In genomic region chr13:60686024-60686663, GRCm38 (mm10) we compare ENCODE assay signal across 9 mouse cellular contexts.
DNase-seq lines count a peak whose midpoint lies in the region; ATAC-seq and TF ChIP-seq lines count a peak whose summit lies in the region.
"Had no signal": no experiment of that assay in that cellular context is flagged by ENCODE, and none has a peak within 500 bp of the region (broad histone marks: within the 10 kb centered on the region; RNA-seq: fewer than 3 reads in every experiment).

No protein-coding gene starts in this region.

- H3K27ac ChIP-seq in forebrain, embryonic 10.5 days = 0 out of 2 replicates have a peak overlapping the region, but pooled peaks have one; percentile 8
- H3K27ac ChIP-seq in forebrain, embryonic 16.5 days (ENCODE audit: low read length) = no peak overlapping the region
- peak overlapping the region; percentile 89 for H3K27ac ChIP-seq in layer of hippocampus, adult 2 months
- peak overlapping the region; percentile 80; the same call in 1 of the 2 replicates for H3K27ac ChIP-seq in forebrain, embryonic 15.5 days (replicated peaks)
- H3K27ac ChIP-seq in liver, embryonic 16.5 days (ENCODE audit: low read length) = peak overlapping the region; percentile 71

- 57% methylated on average over 12 of the region's 12 CpGs for WGBS in forebrain, embryonic 10.5 days
- WGBS in forebrain, embryonic 16.5 days = 81% methylated on average over 12 of the region's 12 CpGs
- WGBS in forebrain, embryonic 15.5 days = 78% methylated on average over 12 of the region's 12 CpGs
- WGBS in liver, embryonic 16.5 days (ENCODE audit: insufficient replicate concordance) = 58% methylated on average over 12 of the region's 12 CpGs

- intact Hi-C loops in left cerebral cortex, postnatal 14 days (cut with DNase I) = loop anchor here (5.0 kb wide), 1 partner anchor 64 kb away; no protein-coding TSS in a partner anchor

- no peaks in the 10 kb centered on the region for H3K36me3 ChIP-seq in forebrain, embryonic 10.5 days (replicated peaks)
- H3K36me3 ChIP-seq in forebrain, embryonic 16.5 days (ENCODE audit: control insufficient read depth, insufficient read depth) = no peaks in the 10 kb centered on the region
- H3K36me3 ChIP-seq in forebrain, embryonic 15.5 days = no peaks in the 10 kb centered on the region
- H3K36me3 ChIP-seq in liver, embryonic 16.5 days (ENCODE audit: control insufficient read depth, insufficient read depth) = no peaks in the 10 kb centered on the region

- H3K4me2 ChIP-seq in forebrain, embryonic 16.5 days (ENCODE audit: low read length) = no peak overlapping the region
- H3K4me2 ChIP-seq in forebrain, embryonic 15.5 days (replicated peaks) = no peak overlapping the region
- H3K4me2 ChIP-seq in liver, embryonic 16.5 days (ENCODE audit: low read depth, low read length) = no peak overlapping the region; the same call in 1 of the 2 replicates

- H3K4me3 ChIP-seq in forebrain, embryonic 10.5 days = no peak overlapping the region
- no peak overlapping the region for H3K4me3 ChIP-seq in forebrain, embryonic 16.5 days (replicated peaks; ENCODE audit: low read length)
- H3K4me3 ChIP-seq in layer of hippocampus, adult 2 months = no peak overlapping the region
- H3K4me3 ChIP-seq in forebrain, embryonic 15.5 days = no peak overlapping the region
- H3K4me3 ChIP-seq in liver, embryonic 16.5 days (ENCODE audit: low read depth, low read length) = no peak overlapping the region
- H3K4me3 ChIP-seq: left cerebral cortex, adult 2 months had no signal

- TF ChIP-seq CTCF in layer of hippocampus, adult 2 months (conservative IDR thresholded peaks at IDR 0.05) = no peak

- no peak for ATAC-seq in forebrain, embryonic 16.5 days
- no peak for ATAC-seq in forebrain, embryonic 15.5 days (replicated peaks)
- peak; percentile 42 for ATAC-seq in liver, embryonic 16.5 days (ENCODE audit: low read depth)

- DNase-seq in forebrain, embryonic 10.5 days (ENCODE audit: extremely low spot score, low spot score) = no peak
- no peak for DNase-seq in layer of hippocampus, adult 2 months (ENCODE audit: low spot score in 2 of 2)
- DNase-seq in layer of hippocampus, adult 9-10 months (ENCODE audit: low spot score) = no peak
- DNase-seq in left cerebral cortex, postnatal 14 days (ENCODE audit: low spot score in 2 of 2) = no peak
- DNase-seq in adrenal gland, adult 8-10 months = no peak

- H3K4me1 ChIP-seq in forebrain, embryonic 10.5 days = peaks cover 50% of the 10 kb centered on the region
- peaks cover 46% of the 10 kb centered on the region for H3K4me1 ChIP-seq in forebrain, embryonic 16.5 days (replicated peaks; ENCODE audit: control insufficient read depth, insufficient read depth, low read length)
- peaks cover 48% of the 10 kb centered on the region for H3K4me1 ChIP-seq in forebrain, embryonic 15.5 days
- peaks cover 22% of the 10 kb centered on the region for H3K4me1 ChIP-seq in liver, embryonic 16.5 days (ENCODE audit: control insufficient read depth, low read depth, low read length)

- no peak overlapping the region for H3K9ac ChIP-seq in forebrain, embryonic 16.5 days (replicated peaks; ENCODE audit: low read depth, low read length)
- no peak overlapping the region for H3K9ac ChIP-seq in forebrain, embryonic 15.5 days (replicated peaks)
- H3K9ac ChIP-seq in liver, embryonic 16.5 days (ENCODE audit: low read depth, low read length) = no peak overlapping the region

- H3K27me3 ChIP-seq in forebrain, embryonic 10.5 days (ENCODE audit: poor library complexity, severe bottlenecking) = no peaks in the 10 kb centered on the region
- H3K27me3 ChIP-seq in forebrain, embryonic 16.5 days (replicated peaks; ENCODE audit: control insufficient read depth, insufficient read depth, low read length) = no peaks in the 10 kb centered on the region
- H3K27me3 ChIP-seq in forebrain, embryonic 15.5 days = no peaks in the 10 kb centered on the region
- no peaks in the 10 kb centered on the region for H3K27me3 ChIP-seq in liver, embryonic 16.5 days (ENCODE audit: control insufficient read depth, insufficient read depth, low read depth, low read length)

- H3K9me3 ChIP-seq in forebrain, embryonic 10.5 days = no peaks in the 10 kb centered on the region; the same call in 1 of the 2 replicates
- no peaks in the 10 kb centered on the region for H3K9me3 ChIP-seq in forebrain, embryonic 16.5 days (ENCODE audit: control insufficient read depth, low read length)
- no peaks in the 10 kb centered on the region for H3K9me3 ChIP-seq in forebrain, embryonic 15.5 days
- H3K9me3 ChIP-seq in liver, embryonic 16.5 days (replicated peaks; ENCODE audit: control insufficient read depth, low read length) = no peaks in the 10 kb centered on the region
